Mouse (Mus musculus) splenic B cell, adult 2 months (primary cell): ENCODE measurements around the gene Olfr699.
"Not testable (repeated sequence)": the region's sequence is repeated elsewhere in the genome, so short reads cannot be mapped to it uniquely, and the experiment has no call there.

Experiments
- DNase-seq: peaks from one replicate; pipeline ENCODE4 v3.0.0-alpha.2; 2011; ENCODE audit warnings: low read depth, low spot score
- H3K27me3 ChIP-seq: 2 replicates; pipeline ENCODE4 v1.6.1; 2012; ENCODE audit warnings: mild to moderate bottlenecking, low read length, moderate library complexity, mixed read lengths; ENCODE audit not compliant: control insufficient read depth, poor library complexity, insufficient read depth, severe bottlenecking
- H3K36me3 ChIP-seq: 2 replicates; pipeline ENCODE4 v1.6.1; 2012; ENCODE audit warnings: mild to moderate bottlenecking, low read length, moderate library complexity, mixed read lengths; ENCODE audit not compliant: control insufficient read depth, poor library complexity, insufficient read depth, severe bottlenecking

Gene Olfr699

GRCm38 (mm10) chr7:106793098-106793497 lies at the start of gene Olfr699:
Gene Olfr699, minus strand, starts transcription at chr7:106793198.
- no peak for DNase-seq
- Histone ChIP-seq H3K36me3 (no peaks in the 10 kb centered on the region), H3K27me3 (no peaks in the 10 kb centered on the region)

GRCm38 (mm10) chr7:106833793-106834192 lies 40.8 kb upstream of the Olfr699 start, which contains the start of gene Olfr702:
Gene Olfr702, minus strand, starts transcription at chr7:106833893.
- H3K36me3 ChIP-seq = no peaks in the 10 kb centered on the region
- no peaks in the 10 kb centered on the region for H3K27me3 ChIP-seq
- DNase-seq = no peak

GRCm38 (mm10) chr7:106818414-106818813 lies 25.4 kb upstream of the Olfr699 start:
- Histone ChIP-seq H3K27me3 (no peaks in the 10 kb centered on the region), H3K36me3 (no peaks in the 10 kb centered on the region)
- DNase-seq = no peak

- Histone ChIP-seq H3K36me3 (no peaks in the 10 kb centered on the region), H3K27me3 (no peaks in the 10 kb centered on the region)
- DNase-seq = peak; percentile 77
These were observed 22.8 kb upstream of the Olfr699 start for GRCm38 (mm10) chr7:106815775-106816174.

- Histone ChIP-seq H3K36me3 (no peaks in the 10 kb centered on the region), H3K27me3 (no peaks in the 10 kb centered on the region)
- no peak for DNase-seq
These were observed 20.8 kb upstream of the Olfr699 start, which contains the start of gene Olfr701 for GRCm38 (mm10) chr7:106813829-106814228. Gene Olfr701, plus strand, starts transcription at chr7:106814129.

GRCm38 (mm10) chr7:106808734-106809133 lies 15.7 kb upstream of the Olfr699 start, which contains the start of gene Olfr700:
Gene Olfr700, minus strand, starts transcription at chr7:106808834.
- Histone ChIP-seq H3K27me3 (no peaks in the 10 kb centered on the region), H3K36me3 (no peaks in the 10 kb centered on the region)
- DNase-seq = no peak

- Histone ChIP-seq H3K36me3 (no peaks in the 10 kb centered on the region), H3K27me3 (no peaks in the 10 kb centered on the region)
- DNase-seq = peak; percentile 63
These were observed 4.7 kb downstream of the Olfr699 start for GRCm38 (mm10) chr7:106788330-106788729.

- H3K36me3 ChIP-seq, DNase-seq, H3K27me3 ChIP-seq: not testable (repeated sequence)
These were observed 32.0 kb downstream of the Olfr699 start for GRCm38 (mm10) chr7:106761008-106761407.

- H3K36me3 ChIP-seq = no peaks in the 10 kb centered on the region
- no peaks in the 10 kb centered on the region for H3K27me3 ChIP-seq
- peak; percentile 24 for DNase-seq
These were observed 34.2 kb downstream of the Olfr699 start for GRCm38 (mm10) chr7:106758800-106759199.

- no peaks in the 10 kb centered on the region for H3K27me3 ChIP-seq
- no peak for DNase-seq
These were observed 37.7 kb downstream of the Olfr699 start, which contains the start of gene Olfr698 for GRCm38 (mm10) chr7:106755297-106755696. Gene Olfr698, minus strand, starts transcription at chr7:106755397.

GRCm38 (mm10) chr7:106745811-106746210 lies 47.2 kb downstream of the Olfr699 start:
- DNase-seq = no peak
- Histone ChIP-seq H3K36me3 (no peaks in the 10 kb centered on the region), H3K27me3 (no peaks in the 10 kb centered on the region)

More at GRCm38 (mm10) chr7:106755297-106755696, 37.7 kb downstream of the Olfr699 start, which contains the start of gene Olfr698:
- no peaks in the 10 kb centered on the region for H3K36me3 ChIP-seq

- no peaks in the 10 kb centered on the region for H3K36me3 ChIP-seq
- H3K27me3 ChIP-seq = no peaks in the 10 kb centered on the region
- no peak for DNase-seq
These were observed 50.7 kb downstream of the Olfr699 start, which contains the start of gene Olfr697 for GRCm38 (mm10) chr7:106742343-106742742. Gene Olfr697, minus strand, starts transcription at chr7:106742443.
